Mouse (Mus musculus) lung, postnatal 10 days (tissue): ENCODE data around the gene Kat2b.
A peak's percentile ranks its signal among the peaks of the same experiment; 100 is the strongest.
"Not testable (repeated sequence)": the region's sequence is repeated elsewhere in the genome, so short reads cannot be mapped to it uniquely, and the experiment has no call there.

Experiments
- DNase-seq: peaks from one replicate; pipeline ENCODE4 v3.0.0; 2021

Kat2b gene

GRCm38 (mm10) chr17:53603236-53603635 is 36.6 kb downstream of the Kat2b start:
- DNase-seq, result not testable (repeated sequence)

- not testable (repeated sequence) for DNase-seq
Observed at GRCm38 (mm10) chr17:53606082-53606481, 39.4 kb downstream of the Kat2b start.

- not testable (repeated sequence) for DNase-seq
Observed at GRCm38 (mm10) chr17:53608924-53609323, 42.3 kb downstream of the Kat2b start.

- DNase-seq, result no peak
Observed at GRCm38 (mm10) chr17:53617295-53617957, 50.8 kb downstream of the Kat2b start.

GRCm38 (mm10) chr17:53618369-53618768 is 51.7 kb downstream of the Kat2b start:
- DNase-seq, result no peak

- no peak for DNase-seq
Observed at GRCm38 (mm10) chr17:53619391-53619790, 52.7 kb downstream of the Kat2b start.

GRCm38 (mm10) chr17:53620611-53621010 is 54.0 kb downstream of the Kat2b start:
- DNase-seq, result no peak

GRCm38 (mm10) chr17:53622125-53622524 is 55.5 kb downstream of the Kat2b start:
- no peak for DNase-seq

- DNase-seq, result no peak
Observed at GRCm38 (mm10) chr17:53623762-53624161, 57.1 kb downstream of the Kat2b start.

- no peak for DNase-seq
Observed at GRCm38 (mm10) chr17:53626160-53626559, 59.5 kb downstream of the Kat2b start.

- DNase-seq, result no peak
Observed at GRCm38 (mm10) chr17:53627497-53627896, 60.8 kb downstream of the Kat2b start.

GRCm38 (mm10) chr17:53628131-53628530 is 61.5 kb downstream of the Kat2b start:
- DNase-seq, result no peak

GRCm38 (mm10) chr17:53631344-53631743 is 64.7 kb downstream of the Kat2b start:
- no peak for DNase-seq

- no peak for DNase-seq
Observed at GRCm38 (mm10) chr17:53643360-53643759, 76.7 kb downstream of the Kat2b start.

- peak; percentile 5 for DNase-seq
Observed at GRCm38 (mm10) chr17:53650251-53650661, 83.6 kb downstream of the Kat2b start.

- no peak for DNase-seq
Observed at GRCm38 (mm10) chr17:53654596-53654995, 87.9 kb downstream of the Kat2b start.

GRCm38 (mm10) chr17:53655081-53655480 is 88.4 kb downstream of the Kat2b start:
- DNase-seq, result no peak

- no peak for DNase-seq
Observed at GRCm38 (mm10) chr17:53655959-53656358, 89.3 kb downstream of the Kat2b start.

- no peak for DNase-seq
Observed at GRCm38 (mm10) chr17:53656369-53656860, 89.8 kb downstream of the Kat2b start.

- peak; percentile 31 for DNase-seq
Observed at GRCm38 (mm10) chr17:53657391-53657790, 90.7 kb downstream of the Kat2b start.

GRCm38 (mm10) chr17:53658668-53659067 is 92.0 kb downstream of the Kat2b start:
- no peak for DNase-seq

GRCm38 (mm10) chr17:53659230-53659629 is 92.6 kb downstream of the Kat2b start:
- no peak for DNase-seq

GRCm38 (mm10) chr17:53659738-53660137 is 93.1 kb downstream of the Kat2b start:
- no peak for DNase-seq

GRCm38 (mm10) chr17:53661056-53661840 is 94.6 kb downstream of the Kat2b start:
- no peak for DNase-seq
